Mouse (Mus musculus) brain, adult 10 weeks (tissue): ENCODE results near the gene Slc35b3. TPM values are rescaled to one million over a fixed set of nuclear protein-coding genes. Genes with fewer than 3 reads are reported as not detected.

ENCODE experiments used
- polyA plus RNA-seq: library from polyadenylated mRNA; stranded (reverse); fragments of 350-450 nt; fragmentation: Illumina TruSeq; extraction: RNeasy Lipid Tissue Mini Kit (QIAGEN cat#74804); gene quantifications from one replicate; pipeline ENCODE4 v1.2.3, GENCODE M21; 2015; ENCODE audit warnings: low read depth, low replicate concordance

Slc35b3 gene
- 16.7 TPM for polyA plus RNA-seq

GRCm38 (mm10) chr13:38960063-38961050 lies at the start of gene Slc35b3:
TSS of gene Slc35b3 (minus strand) at chr13:38960875.

